Mouse (Mus musculus) left cerebral cortex, adult 9 months (tissue): Measurements from ENCODE around the gene Smad3.

Source experiments
- DNase-seq, 2 experiments: peaks; one replicate each; pipeline ENCODE4 v3.0.0; 2022; ENCODE audit warnings: low spot score in 2 of 2

The Smad3 gene

GRCm38 (mm10) chr9:63772452-63772851 lies 14.7 kb upstream of the Smad3 start:
- no peak for DNase-seq

DNA sequence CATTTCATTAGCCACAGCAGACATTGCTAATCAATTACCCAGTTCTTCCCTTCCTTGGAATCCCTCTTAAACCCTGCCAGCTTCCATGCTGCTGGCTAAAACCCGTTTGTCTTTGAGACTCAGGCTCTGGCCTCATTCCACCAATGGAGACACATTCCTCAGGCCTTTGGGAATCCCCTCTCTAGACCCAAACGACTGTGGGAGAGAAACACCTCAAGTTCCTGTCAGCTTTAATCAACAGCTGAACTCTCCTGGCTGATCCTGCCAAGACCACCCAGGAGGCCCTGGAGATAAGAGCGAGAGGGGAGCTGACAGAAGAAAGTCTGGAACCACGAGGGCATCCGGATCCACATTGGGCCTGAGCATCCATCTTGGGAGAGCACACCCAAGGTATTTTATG lies 13.9 kb upstream of the Smad3 start:
- DNase-seq: no peak

DNA sequence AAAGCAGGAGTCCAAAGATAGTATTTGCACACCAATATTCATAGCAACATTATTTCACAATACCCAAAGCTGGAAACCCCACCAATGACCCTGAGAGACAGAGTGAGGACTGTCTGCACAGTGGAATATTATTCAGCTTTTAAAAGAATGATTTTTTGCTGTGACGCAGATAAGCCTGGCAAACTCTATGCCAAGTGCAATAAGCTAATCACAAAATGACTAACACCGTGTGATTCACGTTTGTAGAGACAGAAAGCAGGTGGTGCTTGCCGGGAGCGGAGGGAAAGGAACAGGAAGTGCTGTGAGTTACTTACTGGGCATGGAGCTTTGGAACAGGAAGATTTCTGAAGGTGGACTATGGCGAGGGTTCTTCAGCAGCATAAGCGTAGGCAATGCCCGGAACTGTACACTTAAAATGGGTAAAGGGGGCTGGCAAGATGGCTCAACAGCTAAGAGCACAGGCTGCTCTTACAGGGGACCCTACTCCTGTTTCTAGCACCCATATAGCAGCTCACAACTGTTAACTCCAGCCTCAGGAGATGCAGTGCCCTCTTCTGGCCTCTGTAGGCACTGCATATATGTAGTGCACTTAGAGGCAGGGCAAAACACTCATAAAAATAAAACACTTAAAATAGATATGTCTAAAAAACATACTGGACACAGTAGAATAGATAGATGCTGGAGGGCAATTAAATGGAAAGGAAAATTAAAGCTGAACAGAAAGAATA lies 3.7 kb upstream of the Smad3 start:
- no peak for DNase-seq

- no peak for DNase-seq
These were observed 3.0 kb upstream of the Smad3 start for GRCm38 (mm10) chr9:63760783-63761182.

DNA sequence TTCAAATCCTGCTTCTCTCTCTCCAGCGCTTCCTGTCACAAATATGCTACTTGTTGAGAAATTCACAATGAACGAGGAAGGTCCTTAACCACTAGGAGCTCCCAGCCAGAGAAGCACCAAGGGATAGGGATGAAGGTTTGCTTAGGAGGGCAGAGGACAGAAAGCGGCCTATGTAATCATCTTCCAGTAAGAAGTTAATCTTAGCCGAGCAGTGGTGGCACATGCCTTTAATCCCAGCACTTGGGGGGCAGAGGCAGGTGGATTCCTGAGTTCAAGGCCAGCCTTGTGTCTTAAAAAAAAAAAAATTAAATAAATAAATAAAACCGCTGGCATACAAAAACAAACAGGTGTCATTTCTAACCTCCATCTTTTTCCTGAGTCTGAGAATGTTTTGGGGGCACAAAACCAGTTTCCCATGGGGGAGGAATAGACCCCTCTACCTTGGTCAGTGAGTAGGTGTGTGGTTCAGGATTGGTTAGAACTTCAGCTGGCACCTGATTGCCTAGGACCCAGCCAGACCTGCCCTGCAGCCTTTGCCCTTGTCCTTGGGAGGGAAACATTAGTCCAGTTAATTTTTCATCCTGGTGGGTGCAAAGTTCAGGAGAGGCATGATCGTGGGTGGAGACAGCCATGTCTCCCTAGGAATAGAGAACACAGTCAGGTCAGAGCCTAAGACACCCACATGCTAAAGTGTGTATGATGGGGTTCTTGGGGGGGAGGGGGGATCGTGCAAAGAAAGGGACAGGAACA lies 2.4 kb upstream of the Smad3 start:
- no peak for DNase-seq

DNA sequence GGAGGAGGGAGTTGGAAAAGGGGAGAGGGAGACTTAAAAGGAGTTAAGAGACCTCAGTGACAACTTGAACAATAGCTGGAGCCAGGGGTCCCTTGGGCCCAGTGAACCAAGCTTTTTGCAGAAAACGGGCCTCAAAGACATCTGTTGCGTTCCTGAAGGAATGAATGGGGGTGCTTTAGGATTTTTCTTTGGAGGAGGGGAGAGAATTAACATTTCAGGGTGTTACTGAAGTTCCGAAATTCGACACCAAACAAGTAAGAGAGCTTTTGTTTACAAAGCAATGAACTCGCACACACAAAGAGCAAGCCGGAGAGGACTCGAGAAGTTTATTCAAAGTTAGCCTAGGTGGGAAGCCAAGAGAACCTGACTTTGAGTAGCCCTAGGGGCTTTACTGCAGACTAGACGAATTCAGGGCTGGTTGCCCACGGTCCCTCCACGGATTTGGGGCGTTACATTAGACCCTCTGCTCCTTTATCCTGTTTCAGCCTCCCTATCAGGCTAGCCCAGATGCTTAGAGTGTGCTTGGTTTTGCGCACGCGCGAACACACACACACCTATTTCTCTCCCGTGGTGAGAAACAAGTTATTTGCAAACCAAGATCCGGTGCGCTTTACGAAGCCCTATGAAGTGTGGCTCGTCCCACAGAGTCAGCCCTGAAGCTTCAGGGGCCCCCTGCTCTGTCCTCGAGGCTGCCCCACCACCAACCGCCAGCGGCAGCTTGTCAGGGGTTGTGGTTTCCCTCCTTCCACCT lies 1.0 kb upstream of the Smad3 start:
- no peak for DNase-seq

DNA sequence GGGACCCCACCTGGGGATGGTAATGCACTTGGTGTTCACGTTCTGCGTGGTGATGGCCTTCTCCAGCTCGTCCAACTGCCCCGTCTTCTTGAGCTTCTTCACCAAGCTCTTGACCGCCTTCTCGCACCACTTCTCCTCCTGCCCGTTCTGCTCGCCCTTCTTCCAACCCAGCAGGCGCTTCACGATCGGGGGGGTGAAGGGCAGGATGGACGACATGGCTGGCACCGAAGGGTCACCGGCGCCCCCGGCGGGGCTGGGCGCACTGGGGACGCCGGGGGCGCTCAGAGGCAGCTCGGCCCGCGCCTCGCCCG lies 377 bp downstream of the Smad3 start:
- DNase-seq: no peak

DNA sequence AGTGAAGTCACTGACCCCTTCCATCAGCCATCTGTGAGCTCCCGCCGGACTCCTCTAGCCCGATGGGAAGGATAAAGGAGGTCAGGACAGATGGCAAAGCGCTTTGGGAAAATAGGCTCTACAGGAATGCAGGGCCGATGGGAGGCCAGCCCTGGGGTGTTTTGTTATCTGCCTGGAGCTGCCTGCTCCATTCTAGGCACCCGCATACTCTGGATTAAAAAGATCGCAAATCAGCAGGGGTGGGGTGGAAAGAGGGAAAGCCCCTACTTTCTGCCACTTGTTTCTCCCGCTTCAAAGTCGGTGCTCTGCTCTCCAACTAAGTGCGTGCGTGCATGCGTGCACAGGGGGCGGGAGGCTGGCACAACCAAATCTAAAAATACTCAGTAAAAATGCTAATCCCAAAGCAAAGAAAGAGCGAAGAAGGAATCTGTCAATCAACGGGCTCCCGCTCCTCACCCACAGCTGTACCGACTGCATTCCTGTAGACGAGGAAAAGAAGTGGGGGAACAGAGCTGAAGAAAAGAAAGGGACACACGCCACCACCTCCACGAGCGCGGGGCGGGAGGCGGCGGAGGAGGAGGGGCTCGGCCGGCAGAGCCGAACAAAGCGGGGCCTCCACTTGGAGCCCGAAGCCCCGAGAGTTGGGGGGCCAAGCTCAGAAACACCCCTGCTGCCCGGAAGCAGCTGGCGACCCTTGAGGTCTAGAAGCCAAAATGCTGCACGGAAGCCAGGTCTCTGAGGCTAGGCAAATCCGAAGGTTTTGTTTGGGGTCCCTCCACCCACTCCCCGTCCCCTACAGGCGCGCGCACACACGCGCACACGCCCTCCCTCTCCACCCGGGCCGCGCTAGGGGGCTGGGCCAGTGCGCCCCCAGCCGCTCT lies 973 bp downstream of the Smad3 start:
- DNase-seq: peak; percentile 75

DNA sequence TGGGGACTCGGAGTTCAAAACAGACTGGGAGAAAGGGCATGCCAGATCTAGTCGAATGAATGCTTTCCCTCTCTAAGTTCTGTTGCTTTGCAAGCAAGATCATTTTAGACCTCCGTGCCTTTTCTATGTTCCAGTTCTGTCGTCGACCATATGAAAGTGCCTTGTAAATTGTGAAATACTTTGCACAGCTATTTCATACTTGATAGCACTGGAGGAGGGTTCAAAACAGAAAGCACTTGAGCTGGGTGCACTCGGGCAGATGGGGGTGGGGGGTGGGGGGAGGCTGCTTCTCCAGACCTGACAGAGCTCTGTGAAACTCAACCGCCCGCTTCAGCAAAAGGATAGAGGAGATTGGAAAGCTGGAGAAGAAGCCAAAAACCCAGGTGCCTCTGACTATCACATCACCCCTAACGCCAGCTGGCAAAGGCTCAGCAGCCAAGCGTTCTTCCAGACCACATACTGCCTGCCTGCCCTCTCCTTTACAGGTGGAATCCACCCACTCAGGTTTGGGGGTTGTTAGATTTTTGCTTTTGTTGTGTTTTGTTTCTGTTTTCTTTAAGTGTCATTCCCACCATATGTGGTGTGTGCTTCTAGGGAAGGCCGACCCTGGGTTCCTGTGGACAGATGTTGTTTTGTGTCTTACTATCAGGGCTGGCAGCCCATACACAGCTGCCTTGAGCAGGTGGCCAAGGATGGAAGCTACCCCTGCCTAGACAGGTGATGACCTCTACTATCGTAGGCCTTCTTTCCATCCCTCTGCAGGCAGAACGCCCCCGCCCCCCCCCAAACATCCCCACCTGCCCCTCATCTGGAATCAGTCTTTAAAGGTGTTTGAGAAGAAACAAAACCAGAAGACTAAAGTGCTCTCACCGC lies 1.9 kb downstream of the Smad3 start:
- DNase-seq: no peak

DNA sequence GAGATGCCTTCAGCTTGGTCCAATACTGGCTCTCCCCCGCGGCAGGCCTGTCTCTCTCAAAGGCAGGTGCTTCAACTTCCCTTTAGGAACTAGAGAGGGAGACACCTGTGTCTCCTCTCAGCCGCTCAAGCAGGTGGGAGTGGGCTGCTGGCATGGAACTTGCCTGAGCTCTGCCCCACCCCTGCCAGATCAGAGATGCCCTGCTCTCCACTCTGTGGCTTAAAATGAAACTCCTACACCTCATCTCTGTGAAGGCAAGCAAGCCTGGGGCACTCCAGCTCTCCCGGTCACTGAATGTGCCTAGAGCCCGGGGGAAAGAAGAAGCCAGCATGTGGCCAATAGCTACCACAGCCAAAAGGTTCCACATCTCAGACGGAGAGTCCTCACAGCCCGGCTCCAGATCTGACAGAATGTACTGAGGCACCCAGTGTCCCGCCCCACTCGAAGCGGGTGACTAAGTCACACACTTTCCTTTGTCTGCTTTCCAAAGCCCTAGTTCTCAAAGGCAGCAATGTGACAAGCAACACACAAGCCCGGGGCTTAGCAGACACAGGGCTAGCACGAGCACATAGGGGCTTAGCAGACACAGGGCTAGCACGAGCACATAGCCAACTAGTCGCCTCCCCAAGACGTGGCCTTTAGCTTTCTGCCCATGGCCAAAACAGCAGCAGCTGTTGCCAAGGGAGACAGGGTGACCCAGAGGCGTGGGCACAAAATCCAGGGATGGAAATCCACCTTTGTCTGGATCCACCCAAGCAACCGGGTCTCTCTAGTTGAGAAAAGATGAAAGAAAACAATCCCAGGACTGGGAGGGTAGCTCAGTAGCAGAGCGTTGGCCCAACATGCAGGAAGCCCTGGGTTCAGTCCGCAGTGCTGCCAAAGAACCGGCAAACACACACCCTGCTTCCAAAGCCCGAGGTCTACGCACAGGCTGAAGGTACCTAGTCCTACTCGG lies 3.0 kb downstream of the Smad3 start:
- peak in 1 of 2 experiments; percentile 59 for DNase-seq

GRCm38 (mm10) chr9:63754039-63754438 lies 3.8 kb downstream of the Smad3 start:
- no peak for DNase-seq

GRCm38 (mm10) chr9:63753359-63753758 lies 4.4 kb downstream of the Smad3 start:
- no peak for DNase-seq

DNA sequence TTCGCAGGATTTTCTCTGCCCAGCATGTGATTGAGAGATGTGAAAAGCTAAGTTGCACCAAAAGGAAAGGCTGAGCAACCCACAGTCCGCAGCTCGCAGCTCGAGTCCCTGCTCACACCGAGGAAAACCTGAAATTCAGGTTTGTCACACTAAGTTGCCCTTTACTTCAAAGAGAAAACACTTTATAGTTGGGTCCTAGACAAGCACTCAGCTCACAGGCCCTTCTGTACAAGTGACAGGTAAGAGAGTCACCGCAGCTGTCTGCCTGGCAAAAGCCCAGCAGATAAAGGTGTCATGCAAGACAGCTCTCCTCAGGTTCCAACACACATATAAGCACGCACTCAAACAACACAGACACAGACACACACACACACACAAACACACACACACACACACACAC lies 5.2 kb downstream of the Smad3 start:
- DNase-seq: no peak

- DNase-seq: no peak
These were observed 6.5 kb downstream of the Smad3 start for GRCm38 (mm10) chr9:63751325-63751724.

DNA sequence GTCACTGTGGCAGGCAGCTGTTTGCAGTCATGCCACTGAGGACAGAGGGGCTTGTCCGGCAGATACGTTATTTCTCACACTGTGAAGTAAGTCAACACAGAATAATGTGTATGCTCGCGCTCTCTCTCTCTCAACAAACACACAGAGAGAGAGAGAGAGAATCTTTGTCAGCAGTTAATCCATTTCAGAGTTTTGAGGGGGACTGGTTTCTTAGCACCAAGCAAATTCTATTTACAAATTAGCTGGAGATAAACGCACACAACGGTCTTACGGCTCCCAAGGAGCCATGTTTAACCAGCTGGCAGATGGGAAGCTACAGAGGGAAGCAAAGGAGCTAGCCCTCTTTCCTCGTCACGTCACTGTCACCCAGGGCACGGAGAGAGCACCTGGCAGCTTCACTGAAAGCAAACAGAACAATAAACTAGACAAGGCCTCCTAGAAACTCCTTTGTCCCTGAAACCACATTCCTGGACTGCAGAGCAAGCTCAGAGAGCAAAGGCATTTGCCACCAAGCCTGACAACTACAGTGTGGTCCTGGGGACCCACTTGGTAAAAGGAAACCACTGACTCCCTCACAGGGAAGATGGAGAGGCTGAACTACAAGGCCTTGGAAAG lies 7.3 kb downstream of the Smad3 start:
- no peak for DNase-seq

DNA sequence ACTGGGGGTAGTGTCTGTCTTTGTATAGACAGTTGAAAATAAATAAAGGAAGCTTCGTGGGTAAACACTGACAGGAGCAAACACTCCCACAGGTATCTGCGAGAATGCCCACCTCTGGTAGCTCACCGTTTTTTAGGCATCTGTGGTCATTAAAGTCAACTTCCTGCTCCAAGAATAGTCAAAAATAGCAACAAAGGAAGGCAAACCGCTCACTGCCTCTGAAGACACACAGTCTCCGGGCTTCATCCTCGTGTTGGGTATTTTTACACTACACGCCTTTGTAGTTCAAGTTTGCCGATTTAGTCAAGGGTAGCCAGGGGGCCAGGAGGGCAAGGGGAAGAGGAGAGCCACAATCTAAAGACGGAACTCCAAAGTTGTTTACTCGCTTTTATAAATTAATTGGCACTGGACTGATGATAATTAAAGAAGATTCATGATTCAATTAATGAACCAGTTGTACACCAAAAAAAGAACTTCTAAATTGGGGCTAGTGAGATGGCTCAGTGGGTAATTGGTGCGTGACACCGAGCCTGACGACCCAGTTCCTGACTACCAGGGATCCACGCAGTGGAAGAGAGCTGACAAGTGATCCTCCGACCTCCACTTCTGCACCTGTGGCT lies 8.4 kb downstream of the Smad3 start:
- no peak for DNase-seq

GRCm38 (mm10) chr9:63747645-63748295 lies 10.0 kb downstream of the Smad3 start:
- DNase-seq: no peak

DNA sequence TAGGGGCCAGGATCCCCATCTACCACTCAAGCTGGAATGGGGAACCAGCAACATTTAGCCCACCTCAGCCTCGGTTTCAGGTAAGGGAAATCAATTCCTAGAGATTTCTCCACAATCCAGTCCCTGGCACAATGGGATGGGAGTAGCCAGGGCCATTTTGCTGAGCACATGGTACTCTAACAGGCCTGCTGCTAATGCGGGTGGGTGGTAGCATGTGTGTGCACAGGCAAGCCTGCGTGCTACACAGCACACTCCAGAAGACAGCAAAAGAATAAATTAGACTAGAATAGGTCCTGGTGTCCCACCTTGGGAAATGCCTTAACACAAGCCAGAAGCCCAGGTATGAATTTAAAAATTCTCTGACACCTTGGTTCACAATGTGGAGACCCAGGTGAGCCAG lies 10.8 kb downstream of the Smad3 start:
- no peak for DNase-seq
